Mouse (Mus musculus) forebrain, postnatal 0 days (tissue): Measurements from ENCODE around the gene Gng4. TPM values are rescaled to one million over a fixed set of nuclear protein-coding genes. Genes with fewer than 3 reads are reported as not detected.

Source experiments
- ATAC-seq: fragments of 200-750 bp; cut with Nextera tagmentation; 2 replicates; pipeline ENCODE4 v1.8.0; 2017; ENCODE audit warnings: mild to moderate bottlenecking, moderate library complexity
- DNase-seq: peaks from one replicate; pipeline ENCODE4 v3.0.0-alpha.2; 2015
- H3K27ac ChIP-seq: fragments of 300-500 bp; sonication (generic); 2 replicates; pipeline ENCODE4 v1.5.1; 2014; ENCODE audit warnings: low read depth, mild to moderate bottlenecking, antibody characterized with exemption, low read length, moderate library complexity, mixed read lengths
- H3K27me3 ChIP-seq: fragments of 300-500 bp; sonication (generic); 2 replicates; pipeline ENCODE4 v1.6.1; 2014; ENCODE audit warnings: mild to moderate bottlenecking, low read length, mixed read lengths; ENCODE audit not compliant: insufficient read depth
- H3K36me3 ChIP-seq: fragments of 300-500 bp; sonication (generic); 2 replicates; pipeline ENCODE4 v1.6.1; 2014; ENCODE audit warnings: mild to moderate bottlenecking, moderate library complexity; ENCODE audit not compliant: insufficient read depth
- H3K4me1 ChIP-seq: fragments of 300-500 bp; sonication (generic); 2 replicates; pipeline ENCODE4 v1.6.1; 2014; ENCODE audit warnings: antibody characterized with exemption; ENCODE audit not compliant: insufficient read depth
- H3K4me2 ChIP-seq: fragments of 300-500 bp; sonication (generic); 2 replicates; pipeline ENCODE4 v1.6.1; 2014; ENCODE audit warnings: low read depth, mild to moderate bottlenecking, moderate library complexity
- H3K4me3 ChIP-seq: fragments of 300-500 bp; sonication (generic); 2 replicates; pipeline ENCODE4 v1.5.1; 2014; ENCODE audit warnings: low read depth, low read length, mixed read lengths
- H3K9ac ChIP-seq: fragments of 300-500 bp; sonication (generic); 2 replicates; pipeline ENCODE4 v1.6.1; 2014; ENCODE audit warnings: mild to moderate bottlenecking
- H3K9me3 ChIP-seq: fragments of 300-500 bp; sonication (generic); 2 replicates; pipeline ENCODE4 v1.6.1; 2016; ENCODE audit warnings: low read length
- CTCF ChIP-seq: sonication (generic); IDR thresholded peaks from 2 replicates; pipeline ENCODE4 v1.5.1; 2016; ENCODE audit warnings: antibody characterized with exemption, control low read depth, low read depth
- WGBS: fragments of 180-500 bp; shearing (Covaris S2); extraction: QIAGEN DNeasy Blood & Tissue Kit; methylation state at CpG from one replicate; pipeline ENCODE4 v1.1.7; 2014; 5-methylcytosine and 5-hydroxymethylcytosine counted together
- polyA plus RNA-seq: library from polyadenylated mRNA; unstranded; fragments of >200 nt; fragmentation: Nextera tagmentation; extraction: Ambion mirVana; gene quantifications from 2 replicates; pipeline ENCODE4 v1.2.1, GENCODE M21; 2015
- total RNA-seq: library from RNA; depleted of rRNA; stranded (reverse); fragments of >200 nt; gene quantifications from 2 replicates; pipeline ENCODE4 v1.2.3, GENCODE M21; 2014

Gng4 gene
- total and polyA plus RNA-seq, 2 experiments from 2014 or later: 91.4 to 114 TPM

GRCm38 (mm10) chr13:13845021-13845420 is 61.2 kb downstream of the Gng4 start:
- no peaks in the 10 kb centered on the region for H3K9me3 ChIP-seq
- H3K4me3 ChIP-seq: no peak overlapping the region
- no peaks in the 10 kb centered on the region for H3K27me3 ChIP-seq
- H3K4me1 ChIP-seq: no peaks in the 10 kb centered on the region
- no peak for DNase-seq
- H3K27ac ChIP-seq: no peak overlapping the region
- H3K4me2 ChIP-seq: no peak overlapping the region
- no peaks in the 10 kb centered on the region for H3K36me3 ChIP-seq
- TF ChIP-seq CTCF: no peak
- 70% methylated on average over 4 of the region's 4 CpGs for WGBS
- no peak overlapping the region for H3K9ac ChIP-seq
- no peak for ATAC-seq

GRCm38 (mm10) chr13:13847075-13847599 is 63.3 kb downstream of the Gng4 start:
- Histone ChIP-seq H3K27me3 (no peaks in the 10 kb centered on the region), H3K4me3 (no peak overlapping the region), H3K36me3 (no peaks in the 10 kb centered on the region), H3K4me2 (no peak overlapping the region), H3K9me3 (no peaks in the 10 kb centered on the region), H3K27ac (no peak overlapping the region), H3K9ac (no peak overlapping the region), H3K4me1 (no peaks in the 10 kb centered on the region)
- WGBS: 78% methylated on average over 3 of the region's 3 CpGs
- ATAC-seq (no peak), DNase-seq (no peak)
- no peak for TF ChIP-seq CTCF

- Histone ChIP-seq H3K4me2 (no peak overlapping the region), H3K27ac (no peak overlapping the region), H3K9me3 (no peaks in the 10 kb centered on the region), H3K36me3 (no peaks in the 10 kb centered on the region), H3K4me1 (no peaks in the 10 kb centered on the region), H3K27me3 (no peaks in the 10 kb centered on the region), H3K9ac (no peak overlapping the region), H3K4me3 (no peak overlapping the region)
- WGBS: 82% methylated on average over 4 of the region's 4 CpGs
- ATAC-seq: no peak
- no peak for TF ChIP-seq CTCF
- DNase-seq: no peak
These were observed 73.3 kb downstream of the Gng4 start for GRCm38 (mm10) chr13:13857190-13857589.

- H3K9ac ChIP-seq: no peak overlapping the region
- no peak for DNase-seq
- no peak overlapping the region for H3K4me3 ChIP-seq
- no peaks in the 10 kb centered on the region for H3K27me3 ChIP-seq
- 55% methylated on average over 11 of the region's 11 CpGs for WGBS
- no peak overlapping the region for H3K4me2 ChIP-seq
- H3K36me3 ChIP-seq: no peaks in the 10 kb centered on the region
- H3K9me3 ChIP-seq: no peaks in the 10 kb centered on the region
- no peaks in the 10 kb centered on the region for H3K4me1 ChIP-seq
- no peak overlapping the region for H3K27ac ChIP-seq
- no peak for ATAC-seq
- TF ChIP-seq CTCF: no peak
These were observed 78.5 kb downstream of the Gng4 start for GRCm38 (mm10) chr13:13862346-13862745.

GRCm38 (mm10) chr13:13862941-13863340 is 79.1 kb downstream of the Gng4 start:
- H3K4me2 ChIP-seq: no peak overlapping the region
- H3K4me3 ChIP-seq: no peak overlapping the region
- DNase-seq: no peak
- H3K4me1 ChIP-seq: no peaks in the 10 kb centered on the region
- no peaks in the 10 kb centered on the region for H3K36me3 ChIP-seq
- no peaks in the 10 kb centered on the region for H3K27me3 ChIP-seq
- no peaks in the 10 kb centered on the region for H3K9me3 ChIP-seq
- no peak overlapping the region for H3K9ac ChIP-seq
- 57% methylated on average over 6 of the region's 6 CpGs for WGBS
- H3K27ac ChIP-seq: no peak overlapping the region
- TF ChIP-seq CTCF: no peak
- no peak for ATAC-seq

GRCm38 (mm10) chr13:13866339-13866738 is 82.5 kb downstream of the Gng4 start:
- no peak for ATAC-seq
- no peaks in the 10 kb centered on the region for H3K9me3 ChIP-seq
- no peak overlapping the region for H3K27ac ChIP-seq
- no peak overlapping the region for H3K4me3 ChIP-seq
- H3K27me3 ChIP-seq: no peaks in the 10 kb centered on the region
- no peak for DNase-seq
- TF ChIP-seq CTCF: no peak
- no peaks in the 10 kb centered on the region for H3K36me3 ChIP-seq
- no peak overlapping the region for H3K9ac ChIP-seq
- WGBS: 64% methylated on average over 2 of the region's 2 CpGs
- no peak overlapping the region for H3K4me2 ChIP-seq
- no peaks in the 10 kb centered on the region for H3K4me1 ChIP-seq

GRCm38 (mm10) chr13:13867078-13867759 is 83.4 kb downstream of the Gng4 start:
- Histone ChIP-seq H3K4me3 (no peak overlapping the region), H3K27ac (no peak overlapping the region), H3K27me3 (no peaks in the 10 kb centered on the region), H3K9me3 (no peaks in the 10 kb centered on the region), H3K4me1 (no peaks in the 10 kb centered on the region), H3K4me2 (no peak overlapping the region), H3K36me3 (no peaks in the 10 kb centered on the region), H3K9ac (no peak overlapping the region)
- DNase-seq (no peak), ATAC-seq (peak; percentile 18; the same call in 1 of the 2 replicates)
- WGBS: 90% methylated on average over 2 of the region's 2 CpGs
- no peak for TF ChIP-seq CTCF
